Mouse (Mus musculus) liver, postnatal 0 days (tissue): ENCODE measurements at regions not wholly inside any gene's neighbourhood (a gene's known extent, or its start where the extent isn't known, plus 50 kb on each side); places are given as distances from the start of the nearest gene placed in this dataset.

Experiments
- ATAC-seq: fragments of 200-750 bp; cut with Nextera tagmentation; 2 replicates; pipeline ENCODE4 v1.8.0; 2017; ENCODE audit warnings: mild to moderate bottlenecking, moderate library complexity
- DNase-seq: peaks from one replicate; pipeline ENCODE4 v3.0.0-alpha.2; 2016
- H3K27ac ChIP-seq: fragments of 300-500 bp; sonication (generic); 2 replicates; pipeline ENCODE4 v1.5.1; 2014; ENCODE audit warnings: antibody characterized with exemption, moderate library complexity, mild to moderate bottlenecking, low read depth
- H3K27me3 ChIP-seq: fragments of 300-500 bp; sonication (generic); 2 replicates; pipeline ENCODE4 v1.6.1; 2014; ENCODE audit warnings: low read length, control low read depth, mixed read lengths; ENCODE audit not compliant: insufficient read depth
- H3K36me3 ChIP-seq: fragments of 300-500 bp; sonication (generic); replicated peaks from 2 replicates; pipeline ENCODE4 v1.6.1; 2014; ENCODE audit warnings: mild to moderate bottlenecking, control low read depth, low read length, moderate library complexity, mixed read lengths; ENCODE audit not compliant: insufficient read depth
- H3K4me1 ChIP-seq: fragments of 300-500 bp; sonication (generic); 2 replicates; pipeline ENCODE4 v1.6.1; 2014; ENCODE audit warnings: antibody characterized with exemption, mild to moderate bottlenecking, control low read depth; ENCODE audit not compliant: insufficient read depth
- H3K4me2 ChIP-seq: fragments of 300-500 bp; sonication (generic); 2 replicates; pipeline ENCODE4 v1.6.1; 2014; ENCODE audit warnings: low read depth, mild to moderate bottlenecking, low read length, moderate library complexity, mixed read lengths
- H3K4me3 ChIP-seq: fragments of 300-500 bp; sonication (generic); 2 replicates; pipeline ENCODE4 v1.5.1; 2014; ENCODE audit warnings: low read depth, low read length
- H3K9ac ChIP-seq: fragments of 300-500 bp; sonication (generic); replicated peaks from 2 replicates; pipeline ENCODE4 v1.6.1; 2014; ENCODE audit warnings: mild to moderate bottlenecking, moderate library complexity
- H3K9me3 ChIP-seq: fragments of 300-500 bp; sonication (generic); 2 replicates; pipeline ENCODE4 v1.6.1; 2016; ENCODE audit warnings: mild to moderate bottlenecking, control low read depth, low read length, mixed read lengths
- CTCF ChIP-seq: sonication (generic); IDR thresholded peaks from 2 replicates; pipeline ENCODE4 v1.5.1; 2016; ENCODE audit warnings: antibody characterized with exemption, low read depth
- EP300 ChIP-seq: IDR thresholded peaks from 2 replicates; pipeline ENCODE4 v1.6.1; 2016; ENCODE audit warnings: antibody characterized with exemption, low read depth, mild to moderate bottlenecking
- WGBS: fragments of 180-500 bp; shearing (Covaris S2); extraction: QIAGEN DNeasy Blood & Tissue Kit; methylation state at CpG from one replicate; pipeline ENCODE4 v1.1.7; 2014; ENCODE audit not compliant: insufficient replicate concordance; 5-methylcytosine and 5-hydroxymethylcytosine counted together

DNA sequence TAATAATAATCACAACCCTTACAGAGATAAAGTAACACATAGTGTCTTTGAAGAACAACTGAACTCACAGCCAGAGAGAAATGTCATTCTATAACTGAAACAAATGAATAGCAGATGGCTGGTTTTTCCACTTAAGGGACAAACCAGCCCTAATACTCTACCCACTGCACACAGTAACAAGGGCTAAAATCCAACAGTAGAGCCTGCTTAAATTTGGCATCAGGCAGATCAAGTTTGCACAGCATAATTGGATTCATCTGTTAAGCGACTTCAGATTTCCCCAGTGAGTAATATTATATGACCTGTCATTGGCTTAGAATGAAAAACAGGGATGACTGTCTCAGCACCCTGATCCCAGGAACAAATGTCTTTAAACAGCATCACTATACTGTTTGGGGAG, 1416.5 kb upstream of the 1700008P02Rik start:
- Histone ChIP-seq H3K36me3 (no peaks in the 10 kb centered on the region), H3K27ac (no peak overlapping the region), H3K4me1 (no peaks in the 10 kb centered on the region), H3K27me3 (no peaks in the 10 kb centered on the region), H3K9ac (no peak overlapping the region), H3K9me3 (no peaks in the 10 kb centered on the region), H3K4me3 (no peak overlapping the region), H3K4me2 (no peak overlapping the region)
- no peak for TF ChIP-seq EP300
- TF ChIP-seq CTCF, result no peak
- ATAC-seq, result no peak
- 75% methylated on average over 1 of the region's 1 CpGs for WGBS
- no peak for DNase-seq

DNA sequence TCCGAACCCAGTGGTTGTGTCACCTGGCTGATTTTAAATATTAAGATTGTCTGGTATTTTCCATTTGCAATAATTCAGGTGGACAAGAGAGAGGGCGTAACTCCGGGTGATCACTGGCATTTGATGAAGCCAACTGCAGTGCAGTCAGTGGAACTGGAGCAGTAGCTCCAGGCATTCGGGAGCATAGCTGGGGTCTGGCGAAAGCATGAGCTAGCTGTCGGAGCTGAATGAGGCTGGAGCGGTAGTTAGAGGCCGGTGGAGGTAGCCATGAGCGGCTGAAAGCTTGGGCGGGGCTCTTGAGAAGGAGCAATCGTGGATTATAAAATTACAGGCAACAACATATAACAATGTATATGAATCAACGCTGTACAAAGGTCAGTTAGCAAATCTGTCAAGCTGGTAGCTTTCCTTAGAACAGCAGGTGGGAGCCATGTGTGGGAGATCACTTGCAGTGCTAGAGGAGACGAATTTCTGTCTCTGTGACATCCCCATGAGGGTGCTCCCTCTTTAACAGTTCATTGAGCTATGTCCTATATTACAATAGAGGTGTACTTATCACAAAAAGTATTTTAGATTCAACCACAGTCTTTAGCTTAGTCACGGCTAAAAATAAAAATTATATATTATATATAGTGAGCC, 1415.0 kb upstream of the 1700008P02Rik start:
- H3K27me3 ChIP-seq, result no peaks in the 10 kb centered on the region
- no peak overlapping the region for H3K4me3 ChIP-seq
- H3K4me1 ChIP-seq, result no peaks in the 10 kb centered on the region
- no peaks in the 10 kb centered on the region for H3K36me3 ChIP-seq
- DNase-seq (no peak), ATAC-seq (no peak)
- no peak overlapping the region for H3K4me2 ChIP-seq
- no peak overlapping the region for H3K27ac ChIP-seq
- H3K9me3 ChIP-seq, result no peaks in the 10 kb centered on the region
- 79% methylated on average over 14 of the region's 14 CpGs for WGBS
- TF ChIP-seq EP300 (no peak), CTCF (no peak)
- no peak overlapping the region for H3K9ac ChIP-seq

DNA sequence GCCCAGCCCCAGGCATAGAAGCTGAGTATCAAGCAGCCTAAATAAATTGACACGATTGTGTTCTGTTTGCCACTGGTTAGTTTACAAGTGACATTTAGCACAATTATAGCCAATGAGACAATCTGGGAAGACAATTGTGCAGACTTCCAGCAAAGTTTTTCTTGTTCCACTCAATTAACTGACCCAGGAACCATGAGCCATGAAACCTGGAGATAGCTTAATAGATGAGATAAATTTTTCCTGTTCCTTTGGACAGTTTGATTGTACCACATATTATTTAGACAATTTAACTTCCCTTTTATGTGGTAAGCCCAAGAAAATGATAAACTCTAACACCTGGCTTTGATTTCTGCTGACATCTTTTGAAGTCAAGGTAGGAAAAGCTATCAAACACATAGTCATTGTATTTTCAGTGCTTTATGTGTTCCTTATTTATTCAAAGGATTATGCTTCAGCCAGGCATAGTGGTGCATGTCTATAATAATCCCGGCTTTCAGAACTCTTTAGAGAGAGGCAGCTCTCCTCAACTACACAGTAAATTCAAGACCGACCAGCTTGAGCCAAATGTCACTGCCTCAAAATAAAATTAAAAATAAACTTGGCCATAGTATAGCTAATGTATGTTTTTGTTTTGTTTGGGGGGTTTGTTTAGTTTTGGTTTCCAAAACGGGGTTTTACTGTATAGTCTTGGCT, 1406.2 kb upstream of the 1700008P02Rik start:
- no peaks in the 10 kb centered on the region for H3K27me3 ChIP-seq
- ATAC-seq, result no peak
- H3K36me3 ChIP-seq, result no peaks in the 10 kb centered on the region
- no peaks in the 10 kb centered on the region for H3K9me3 ChIP-seq
- H3K4me3 ChIP-seq, result no peak overlapping the region
- WGBS, result 73% methylated on average over 4 of the region's 4 CpGs
- no peak overlapping the region for H3K27ac ChIP-seq
- TF ChIP-seq EP300 (no peak), CTCF (no peak)
- H3K4me2 ChIP-seq, result no peak overlapping the region
- no peaks in the 10 kb centered on the region for H3K4me1 ChIP-seq
- no peak for DNase-seq
- H3K9ac ChIP-seq, result no peak overlapping the region

DNA sequence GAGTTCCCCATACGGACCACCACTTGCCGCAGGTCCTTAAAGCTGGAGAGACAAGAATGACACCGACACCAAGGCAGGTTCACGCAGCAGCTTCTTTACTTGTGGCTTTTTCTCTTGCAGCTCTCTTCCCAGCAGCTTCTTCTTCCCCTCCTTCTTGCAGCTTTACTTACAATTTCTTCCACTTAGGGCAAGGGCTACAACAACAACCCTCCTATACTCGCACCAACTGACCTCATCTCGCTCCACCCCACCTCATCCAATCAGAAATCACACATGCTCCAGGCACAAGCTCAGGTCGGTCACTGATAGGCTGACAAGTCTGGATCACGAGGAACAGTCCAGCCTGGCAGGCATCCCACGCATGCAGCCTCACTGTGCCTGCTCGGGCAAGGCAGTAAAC, 1402.4 kb upstream of the 1700008P02Rik start:
- Histone ChIP-seq H3K4me2 (no peak overlapping the region), H3K36me3 (no peaks in the 10 kb centered on the region), H3K9ac (no peak overlapping the region), H3K27ac (no peak overlapping the region), H3K27me3 (no peaks in the 10 kb centered on the region), H3K4me3 (no peak overlapping the region), H3K4me1 (no peaks in the 10 kb centered on the region), H3K9me3 (no peaks in the 10 kb centered on the region)
- TF ChIP-seq EP300, result no peak
- no peak for TF ChIP-seq CTCF
- 83% methylated on average over 10 of the region's 10 CpGs for WGBS
- DNase-seq, result no peak
- no peak for ATAC-seq

DNA sequence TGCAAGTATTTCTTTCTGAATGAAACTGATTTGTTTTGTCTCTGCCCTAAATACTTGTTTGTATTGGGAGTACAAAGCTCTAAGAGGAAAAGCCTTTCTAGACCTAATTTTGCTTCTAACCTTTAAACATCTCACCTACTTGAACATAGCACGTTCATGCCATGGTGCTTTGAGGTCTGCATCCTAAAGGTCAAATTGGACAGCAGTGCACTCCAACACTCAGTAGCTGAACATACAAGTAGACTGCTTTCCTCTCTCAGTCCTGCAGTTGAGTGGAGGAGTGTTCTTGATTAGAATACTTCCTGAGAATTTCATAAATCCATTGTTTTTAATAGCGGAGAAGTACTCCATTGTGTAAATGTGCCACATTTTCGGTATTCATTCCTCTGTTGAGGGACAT, 1397.2 kb upstream of the 1700008P02Rik start:
- H3K4me3 ChIP-seq, result no peak overlapping the region
- no peak overlapping the region for H3K27ac ChIP-seq
- no peak for ATAC-seq
- no peaks in the 10 kb centered on the region for H3K9me3 ChIP-seq
- H3K4me2 ChIP-seq, result no peak overlapping the region
- no peaks in the 10 kb centered on the region for H3K27me3 ChIP-seq
- no peak overlapping the region for H3K9ac ChIP-seq
- DNase-seq, result no peak
- H3K4me1 ChIP-seq, result no peaks in the 10 kb centered on the region
- 70% methylated on average over 3 of the region's 3 CpGs for WGBS
- TF ChIP-seq CTCF (no peak), EP300 (no peak)
- no peaks in the 10 kb centered on the region for H3K36me3 ChIP-seq

DNA sequence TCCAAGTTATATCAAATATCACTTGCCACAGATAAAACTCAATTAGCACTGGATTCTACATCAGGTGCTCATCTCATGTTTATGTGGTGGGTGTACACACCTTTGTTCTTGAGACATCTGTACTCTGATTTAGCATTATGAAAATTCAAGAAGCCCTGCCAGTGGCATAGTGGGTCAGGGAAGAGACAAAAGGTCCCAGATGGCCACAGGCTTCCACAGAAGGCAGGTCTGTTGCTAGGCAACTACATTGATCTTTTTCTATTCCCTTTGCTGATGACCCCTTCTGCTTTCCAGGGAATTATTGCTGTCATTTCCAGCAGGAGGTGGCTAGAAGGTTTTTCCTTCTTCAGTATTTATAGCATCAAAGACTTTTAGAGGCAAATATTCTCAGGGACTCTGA, 1396.7 kb upstream of the 1700008P02Rik start:
- no peaks in the 10 kb centered on the region for H3K36me3 ChIP-seq

More for the DNA sequence above, 1396.7 kb upstream of the 1700008P02Rik start:
- TF ChIP-seq EP300 (no peak), CTCF (no peak)
- no peak for DNase-seq
- H3K27ac ChIP-seq, result no peak overlapping the region
- H3K27me3 ChIP-seq, result no peaks in the 10 kb centered on the region
- no peaks in the 10 kb centered on the region for H3K4me1 ChIP-seq
- ATAC-seq, result no peak
- no peak overlapping the region for H3K4me3 ChIP-seq
- H3K4me2 ChIP-seq, result no peak overlapping the region
- H3K9me3 ChIP-seq, result no peaks in the 10 kb centered on the region
- H3K9ac ChIP-seq, result no peak overlapping the region
